Mouse (Mus musculus) ovary, adult 10 weeks (tissue): ENCODE results near the gene Msi2. TPM values are rescaled to one million over a fixed set of nuclear protein-coding genes. Genes with fewer than 3 reads are reported as not detected.

Experiments
- polyA plus RNA-seq: library from polyadenylated mRNA; stranded (reverse); fragments of 350-450 nt; fragmentation: Illumina TruSeq; extraction: RNeasy Lipid Tissue Mini Kit (QIAGEN cat#74804); gene quantifications from one replicate; pipeline ENCODE4 v1.2.3, GENCODE M21; 2014

Msi2 gene
- 205 TPM for polyA plus RNA-seq

GRCm38 (mm10) chr11:88718050-88718765 lies at the start of gene Msi2:
TSS of gene Msi2 (minus strand) at chr11:88718513.

GRCm38 (mm10) chr11:88293631-88294393 lies 424.5 kb downstream of the Msi2 start, which contains the start of gene Ccdc182:
TSS of gene Ccdc182 (plus strand) at chr11:88294058.

Other genes starting within 250 kb of the Msi2 start
- 23.0 TPM for gene Akap1, start 146.1 kb upstream of the Msi2 start, polyA plus RNA-seq
- gene Scpep1, start 237.0 kb upstream of the Msi2 start, polyA plus RNA-seq, result 140 TPM
- 112 TPM for gene Elobl, start 248.4 kb upstream of the Msi2 start, polyA plus RNA-seq